Mouse (Mus musculus) mouse embryonic stem cell (cell line): ENCODE data around the gene Ulk4.

ENCODE experiments used
- in situ Hi-C, 2 experiments: fragments of 300-500 bp; cut with MboI; formaldehyde crosslinking; loops; 1 replicate in 1 of 2; 3 replicates in 1 of 2; pipeline ENCODE4 v1.14.3; 2019 to 2020; ENCODE audit warnings: low sequenced_read_pairs in 2 of 2, low pct_unique_long_range_greater_than_20kb in 1 of 2, mixed read lengths in 1 of 2; ENCODE audit not compliant: unreplicated experiment in 1 of 2

Gene Ulk4

DNA sequence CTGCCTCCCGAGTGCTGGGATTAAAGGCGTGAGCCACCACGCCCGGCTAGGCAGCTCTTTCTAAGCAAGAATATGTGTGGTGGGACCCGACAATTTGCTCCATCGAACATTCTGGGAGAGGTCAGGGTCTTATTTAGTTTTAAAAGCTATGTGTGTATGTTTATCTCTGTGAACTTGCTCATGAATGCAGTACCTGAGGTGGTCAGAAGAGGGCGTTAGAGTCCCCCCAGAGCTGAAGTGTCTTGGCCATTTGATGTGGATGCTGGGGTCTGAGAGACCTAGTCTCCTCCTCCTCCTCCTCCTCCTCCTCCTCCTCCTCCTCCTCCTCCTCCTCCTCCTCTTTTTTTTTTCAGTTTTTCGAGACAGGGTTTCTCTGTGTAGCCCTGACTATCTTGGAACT, 25.5 kb upstream of the Ulk4 start:
- in situ Hi-C loops = loop anchor here (5.0 kb wide), 2 partner anchors 35 to 70 kb away; no protein-coding TSS in a partner anchor

- in situ Hi-C loops = loop anchor here (5.0 kb wide), 2 partner anchors 36 to 71 kb away; no protein-coding TSS in a partner anchor
Measured at GRCm38 (mm10) chr9:121301041-121301920, 24.3 kb upstream of the Ulk4 start.

- in situ Hi-C loops = loop anchor here (5.0 kb wide), 2 partner anchors 37 to 72 kb away; no protein-coding TSS in a partner anchor
Measured at GRCm38 (mm10) chr9:121299976-121300570, 23.1 kb upstream of the Ulk4 start.

- in situ Hi-C loops = no loop called here
Measured at GRCm38 (mm10) chr9:121299223-121299755, 22.3 kb upstream of the Ulk4 start.

- in situ Hi-C loops = no loop called here
Measured at GRCm38 (mm10) chr9:121298411-121299091, 21.6 kb upstream of the Ulk4 start.

GRCm38 (mm10) chr9:121298065-121298398, 21.0 kb upstream of the Ulk4 start:
- in situ Hi-C loops = no loop called here

- in situ Hi-C loops = no loop called here
Measured at GRCm38 (mm10) chr9:121297171-121298064, 20.4 kb upstream of the Ulk4 start, which contains the start of gene Trak1. TSS of gene Trak1 (plus strand) at chr9:121297502.

DNA sequence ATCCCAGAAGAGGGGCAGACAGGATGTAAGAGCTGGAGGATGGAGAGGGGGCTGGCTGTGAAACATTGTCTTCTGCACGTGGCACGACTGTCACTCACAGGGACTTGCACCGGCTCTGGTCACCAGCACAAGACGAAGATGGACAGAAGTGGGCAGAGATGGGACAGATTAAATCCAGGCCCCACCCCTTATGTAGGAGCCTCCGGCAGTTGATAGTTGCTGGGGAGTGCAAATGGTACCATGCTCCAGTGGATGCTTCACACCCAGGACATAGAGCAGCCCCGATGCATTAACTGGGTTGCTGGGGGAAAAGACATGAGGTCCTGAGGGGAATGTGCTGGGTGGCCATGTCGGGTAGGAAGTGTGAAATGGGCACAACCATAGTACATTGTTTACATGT, 18.2 kb upstream of the Ulk4 start:
- in situ Hi-C loops = no loop called here

- in situ Hi-C loops = no loop called here
Measured at GRCm38 (mm10) chr9:121293187-121293586, 16.2 kb upstream of the Ulk4 start.

DNA sequence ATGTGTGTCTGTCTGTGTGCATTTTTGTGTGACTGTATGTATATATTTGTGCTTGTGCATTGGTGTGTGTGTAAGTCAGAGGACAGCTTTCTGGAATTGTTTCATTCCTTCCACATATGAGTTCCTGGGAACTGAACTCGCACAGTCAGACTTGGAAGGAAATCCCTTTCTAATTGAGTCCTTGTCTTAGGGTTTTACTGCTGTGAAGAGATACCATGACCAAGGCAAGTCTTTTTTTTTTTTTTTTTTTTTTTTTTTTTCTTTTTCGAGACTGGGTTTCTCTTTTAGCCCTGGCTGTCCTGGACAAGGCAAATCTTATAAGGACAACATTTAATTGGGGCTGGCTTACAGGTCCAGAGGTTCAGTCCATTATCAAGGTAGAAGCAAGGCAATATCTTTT, 14.3 kb upstream of the Ulk4 start:
- in situ Hi-C loops = no loop called here

DNA sequence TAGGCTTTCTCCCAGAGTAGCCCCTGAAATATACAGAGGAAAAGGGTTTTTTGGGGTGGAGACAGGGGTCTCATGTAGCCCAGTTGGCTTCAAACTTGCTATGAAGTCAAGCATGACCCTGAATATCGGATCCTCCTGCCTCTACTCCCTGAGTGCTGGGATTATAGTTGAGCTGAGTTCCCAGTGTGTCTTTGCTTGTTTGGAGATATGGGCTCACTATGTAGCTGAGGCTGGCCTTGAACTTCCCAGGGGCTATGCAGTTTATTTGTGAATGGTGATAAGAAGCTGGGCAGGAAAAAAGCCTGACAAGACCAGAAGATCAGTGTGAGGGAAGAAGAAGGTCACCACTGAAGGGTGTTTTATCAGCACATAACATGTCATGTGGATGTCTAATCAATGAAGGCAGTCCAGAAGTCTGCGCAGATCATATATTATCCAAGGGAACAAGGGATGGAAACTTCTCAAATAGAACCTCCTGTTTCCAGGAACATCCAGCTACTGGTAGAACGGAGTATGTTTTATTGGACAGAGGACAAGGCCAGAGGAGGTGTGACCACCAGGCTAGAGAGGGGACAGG, 9.4 kb upstream of the Ulk4 start:
- in situ Hi-C loops = loop anchor here in 1 of 2 experiments (10.0 kb wide), 1 partner anchor 88 kb away; no protein-coding TSS in a partner anchor

DNA sequence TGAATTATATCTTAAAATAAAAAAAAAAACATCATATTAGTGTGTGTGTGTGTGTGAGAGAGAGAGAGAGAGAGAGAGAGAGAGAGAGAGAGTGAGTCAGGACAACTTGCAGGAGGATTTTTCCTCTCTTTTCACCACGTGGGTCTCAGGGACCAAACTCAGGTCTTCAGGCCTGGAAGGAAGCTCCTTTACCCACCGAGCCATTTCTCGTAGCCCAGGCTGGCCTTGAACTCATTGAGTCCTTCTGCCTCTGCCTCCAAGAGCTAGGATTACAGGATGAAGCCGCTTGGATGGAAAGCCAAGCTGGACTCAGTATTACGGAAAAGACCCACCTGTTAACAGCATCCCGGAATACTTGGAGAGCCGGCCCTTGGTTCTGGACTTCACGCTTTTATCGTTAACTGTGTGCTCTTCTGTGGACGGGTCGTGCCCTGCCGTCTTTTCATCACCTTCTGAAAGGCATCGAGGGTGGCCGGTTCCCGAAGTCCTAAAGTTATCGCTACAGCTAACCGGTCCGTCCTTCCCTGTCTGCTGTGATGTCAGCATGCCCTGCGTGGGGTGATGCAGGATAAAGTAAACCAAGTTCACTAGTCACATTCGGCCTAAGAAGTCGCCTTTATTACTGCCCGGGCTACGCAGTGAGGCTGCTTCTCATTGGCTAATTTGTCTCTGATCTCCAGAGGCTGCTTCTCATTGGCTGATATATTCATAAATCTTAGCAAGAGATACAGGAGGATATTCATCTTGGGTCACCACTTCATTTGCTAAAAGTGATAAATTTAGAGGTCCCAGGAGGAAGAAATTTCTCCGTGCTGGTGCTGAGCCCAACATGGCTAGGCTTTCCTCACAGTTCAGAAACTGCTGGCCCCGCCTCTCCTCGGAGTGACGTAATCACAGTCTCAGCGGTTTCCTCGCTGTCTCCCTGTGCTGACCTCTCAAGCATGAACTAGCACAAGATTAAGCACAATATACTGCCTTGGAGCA, 8.6 kb upstream of the Ulk4 start:
- in situ Hi-C loops = loop anchor here in 1 of 2 experiments (10.0 kb wide), 1 partner anchor 89 kb away; no protein-coding TSS in a partner anchor

GRCm38 (mm10) chr9:121284422-121284821, 7.4 kb upstream of the Ulk4 start:
- in situ Hi-C loops = loop anchor here in 1 of 2 experiments (10.0 kb wide), 1 partner anchor 90 kb away; no protein-coding TSS in a partner anchor

DNA sequence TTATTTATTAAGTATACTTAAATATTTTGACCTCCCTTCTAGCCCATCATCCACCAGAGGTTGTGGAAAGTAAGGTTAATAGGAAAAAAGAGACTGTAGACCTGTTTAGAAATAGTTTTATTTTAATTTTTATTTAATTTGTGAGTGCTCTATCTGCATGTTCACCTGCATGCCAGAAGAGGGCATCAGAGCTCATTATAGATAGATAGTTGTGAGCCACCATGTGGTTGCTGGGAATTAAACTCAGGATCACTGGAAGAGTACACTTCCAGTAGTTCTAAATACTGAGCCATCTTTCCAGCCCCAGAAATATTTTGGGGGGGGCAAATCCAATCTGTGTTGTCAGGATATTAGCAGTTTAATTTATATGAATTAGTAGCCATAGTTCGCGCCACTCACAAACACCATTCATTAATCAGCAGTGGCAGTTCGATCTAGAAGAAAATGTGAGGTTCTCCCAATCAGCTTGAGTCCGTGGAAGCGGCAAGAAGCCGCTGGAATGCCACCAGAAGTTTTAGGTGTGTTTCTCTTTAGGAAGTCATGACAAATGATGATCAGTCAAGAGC, 6.7 kb upstream of the Ulk4 start:
- in situ Hi-C loops = loop anchor here in 1 of 2 experiments (10.0 kb wide), 1 partner anchor 91 kb away; no protein-coding TSS in a partner anchor

- in situ Hi-C loops = loop anchor here in 1 of 2 experiments (10.0 kb wide), 1 partner anchor 93 kb away; no protein-coding TSS in a partner anchor
Measured at GRCm38 (mm10) chr9:121281891-121282290, 4.9 kb upstream of the Ulk4 start.

GRCm38 (mm10) chr9:121279216-121279615, 2.2 kb upstream of the Ulk4 start:
- in situ Hi-C loops = no loop called here
